Mouse (Mus musculus): ENCODE data around the gene B020031M17Rik. TPM values are rescaled to one million over a fixed set of nuclear protein-coding genes. Genes with fewer than 3 reads are reported as not detected.
"Not testable (repeated sequence)": the region's sequence is repeated elsewhere in the genome, so short reads cannot be mapped to it uniquely, and the experiment has no call there.

B020031M17Rik gene
- total and polyA plus RNA-seq, 2 experiments from 2014 or later: not detected

GRCm38 (mm10) chr13:119965302-119965952, 14.8 kb upstream of the B020031M17Rik start:
- DNase-seq (ENCODE audit: low spot score); H3K4me1 ChIP-seq (ENCODE audit: insufficient read depth, low read length); H3K4me2 ChIP-seq (ENCODE audit: low read depth, low read length, poor library complexity, severe bottlenecking); H3K27me3 ChIP-seq (ENCODE audit: insufficient read depth, low read length); H3K27ac ChIP-seq (ENCODE audit: low read depth, low read length); H3K9ac ChIP-seq (replicated peaks; ENCODE audit: low read length, poor library complexity, severe bottlenecking); H3K36me3 ChIP-seq (ENCODE audit: insufficient read depth, low read length); ATAC-seq (ENCODE audit: low FRiP score); H3K9me3 ChIP-seq (ENCODE audit: low read length); H3K4me3 ChIP-seq (ENCODE audit: low read depth, low read length): not testable (repeated sequence)
- 0% methylated on average over 14 of the region's 34 CpGs for WGBS

GRCm38 (mm10) chr13:119962856-119963255, 12.2 kb upstream of the B020031M17Rik start:
- ATAC-seq (ENCODE audit: low FRiP score); H3K27ac ChIP-seq (ENCODE audit: low read depth, low read length); H3K9ac ChIP-seq (replicated peaks; ENCODE audit: low read length, poor library complexity, severe bottlenecking); H3K4me3 ChIP-seq (ENCODE audit: low read depth, low read length); DNase-seq (ENCODE audit: low spot score); H3K27me3 ChIP-seq (ENCODE audit: insufficient read depth, low read length); H3K9me3 ChIP-seq (ENCODE audit: low read length); H3K4me1 ChIP-seq (ENCODE audit: insufficient read depth, low read length); H3K36me3 ChIP-seq (ENCODE audit: insufficient read depth, low read length); H3K4me2 ChIP-seq (ENCODE audit: low read depth, low read length, poor library complexity, severe bottlenecking): not testable (repeated sequence)
- WGBS: no CpG with 5 or more reads among the region's 5 CpGs

DNA sequence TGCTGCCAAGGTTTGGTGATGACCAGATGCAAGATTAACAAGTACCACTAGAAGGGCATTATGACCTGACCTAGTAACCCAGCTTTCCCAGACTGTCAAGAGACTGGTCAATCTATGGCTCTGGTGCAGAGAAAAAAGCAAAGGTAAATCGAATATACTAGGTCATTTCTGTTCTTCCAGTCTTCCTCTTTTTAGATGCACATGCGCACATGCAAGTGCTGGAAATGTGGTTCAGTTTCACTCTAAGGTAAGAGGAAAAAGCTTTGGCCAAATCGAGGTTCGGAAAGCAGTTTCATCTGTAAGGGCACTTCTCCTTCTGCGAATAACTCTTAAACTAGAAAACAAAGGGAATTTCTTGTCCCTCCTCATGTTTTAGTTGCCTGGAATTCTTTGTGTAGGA, 5.0 kb upstream of the B020031M17Rik start:
- not testable (repeated sequence) for H3K9ac ChIP-seq (replicated peaks; ENCODE audit: low read length, poor library complexity, severe bottlenecking); H3K4me3 ChIP-seq (ENCODE audit: low read depth, low read length); H3K27ac ChIP-seq (ENCODE audit: low read depth, low read length); DNase-seq (ENCODE audit: low spot score); ATAC-seq (ENCODE audit: low FRiP score); H3K36me3 ChIP-seq (ENCODE audit: insufficient read depth, low read length); H3K4me2 ChIP-seq (ENCODE audit: low read depth, low read length, poor library complexity, severe bottlenecking); H3K27me3 ChIP-seq (ENCODE audit: insufficient read depth, low read length); H3K4me1 ChIP-seq (ENCODE audit: insufficient read depth, low read length); H3K9me3 ChIP-seq (ENCODE audit: low read length)
- WGBS: no CpG with 5 or more reads among the region's 5 CpGs

GRCm38 (mm10) chr13:119955089-119955488, 4.5 kb upstream of the B020031M17Rik start:
- not testable (repeated sequence) for H3K27ac ChIP-seq (ENCODE audit: low read depth, low read length); DNase-seq (ENCODE audit: low spot score)
- 79% methylated on average over 2 of the region's 2 CpGs for WGBS

GRCm38 (mm10) chr13:119929172-119929571, 21.4 kb downstream of the B020031M17Rik start, which contains the start of gene Gm21761:
Gm21761 (minus strand) TSS chr13:119929272.
- no CpG with 5 or more reads among the region's 5 CpGs for WGBS
- not testable (repeated sequence) for H3K4me1 ChIP-seq (ENCODE audit: insufficient read depth, low read length); H3K4me2 ChIP-seq (ENCODE audit: low read depth, low read length, poor library complexity, severe bottlenecking); H3K9me3 ChIP-seq (ENCODE audit: low read length); H3K9ac ChIP-seq (replicated peaks; ENCODE audit: low read length, poor library complexity, severe bottlenecking); H3K27me3 ChIP-seq (ENCODE audit: insufficient read depth, low read length); H3K36me3 ChIP-seq (ENCODE audit: insufficient read depth, low read length); H3K27ac ChIP-seq (ENCODE audit: low read depth, low read length); H3K4me3 ChIP-seq (ENCODE audit: low read depth, low read length); DNase-seq (ENCODE audit: low spot score); ATAC-seq (ENCODE audit: low FRiP score)

More at GRCm38 (mm10) chr13:119955089-119955488, 4.5 kb upstream of the B020031M17Rik start:
- ATAC-seq (ENCODE audit: low FRiP score); H3K4me2 ChIP-seq (ENCODE audit: low read depth, low read length, poor library complexity, severe bottlenecking); H3K36me3 ChIP-seq (ENCODE audit: insufficient read depth, low read length); H3K27me3 ChIP-seq (ENCODE audit: insufficient read depth, low read length); H3K4me1 ChIP-seq (ENCODE audit: insufficient read depth, low read length); H3K9ac ChIP-seq (replicated peaks; ENCODE audit: low read length, poor library complexity, severe bottlenecking); H3K9me3 ChIP-seq (ENCODE audit: low read length); H3K4me3 ChIP-seq (ENCODE audit: low read depth, low read length): not testable (repeated sequence)

DNA sequence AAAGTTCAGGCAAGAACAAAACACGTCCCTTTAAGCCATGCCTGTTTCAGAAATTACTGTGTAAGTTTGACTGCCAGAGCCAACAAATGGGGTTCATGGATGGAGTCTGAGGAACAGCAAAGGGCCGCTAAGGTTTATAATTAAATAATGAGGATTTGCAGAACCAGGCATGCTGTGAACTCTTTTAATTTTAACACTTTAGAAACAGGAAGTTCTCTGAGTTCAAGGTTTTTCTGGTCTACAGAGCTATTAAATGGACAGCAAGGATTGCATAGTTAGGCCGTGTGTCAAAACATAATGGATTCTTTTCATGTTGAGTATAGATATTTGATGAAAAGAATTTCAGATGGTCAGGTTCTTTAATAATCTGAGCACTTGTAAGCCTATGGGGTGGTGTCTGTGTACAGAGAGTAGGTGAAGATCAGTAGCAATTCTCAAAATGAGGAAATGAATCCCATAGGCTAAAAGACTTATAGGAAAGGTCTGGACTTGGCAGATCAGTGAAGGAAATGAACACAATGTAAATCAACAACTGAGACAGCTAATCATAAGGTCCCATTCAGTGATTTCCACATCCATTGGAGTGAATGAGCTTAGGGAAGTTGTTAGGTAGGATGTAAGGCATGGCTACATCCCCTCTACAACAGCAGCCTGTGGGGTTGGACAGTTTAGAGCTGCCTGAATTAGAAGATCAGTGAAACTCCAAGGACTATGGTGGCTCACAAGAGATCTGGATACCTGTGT, 25.8 kb downstream of the B020031M17Rik start:
- not testable (repeated sequence) for H3K27me3 ChIP-seq (ENCODE audit: insufficient read depth, low read length); H3K9ac ChIP-seq (replicated peaks; ENCODE audit: low read length, poor library complexity, severe bottlenecking); H3K4me3 ChIP-seq (ENCODE audit: low read depth, low read length); DNase-seq (ENCODE audit: low spot score); H3K36me3 ChIP-seq (ENCODE audit: insufficient read depth, low read length); H3K27ac ChIP-seq (ENCODE audit: low read depth, low read length); ATAC-seq (ENCODE audit: low FRiP score); H3K4me2 ChIP-seq (ENCODE audit: low read depth, low read length, poor library complexity, severe bottlenecking); H3K4me1 ChIP-seq (ENCODE audit: insufficient read depth, low read length); H3K9me3 ChIP-seq (ENCODE audit: low read length)
- WGBS: 88% methylated on average over 2 of the region's 3 CpGs

DNA sequence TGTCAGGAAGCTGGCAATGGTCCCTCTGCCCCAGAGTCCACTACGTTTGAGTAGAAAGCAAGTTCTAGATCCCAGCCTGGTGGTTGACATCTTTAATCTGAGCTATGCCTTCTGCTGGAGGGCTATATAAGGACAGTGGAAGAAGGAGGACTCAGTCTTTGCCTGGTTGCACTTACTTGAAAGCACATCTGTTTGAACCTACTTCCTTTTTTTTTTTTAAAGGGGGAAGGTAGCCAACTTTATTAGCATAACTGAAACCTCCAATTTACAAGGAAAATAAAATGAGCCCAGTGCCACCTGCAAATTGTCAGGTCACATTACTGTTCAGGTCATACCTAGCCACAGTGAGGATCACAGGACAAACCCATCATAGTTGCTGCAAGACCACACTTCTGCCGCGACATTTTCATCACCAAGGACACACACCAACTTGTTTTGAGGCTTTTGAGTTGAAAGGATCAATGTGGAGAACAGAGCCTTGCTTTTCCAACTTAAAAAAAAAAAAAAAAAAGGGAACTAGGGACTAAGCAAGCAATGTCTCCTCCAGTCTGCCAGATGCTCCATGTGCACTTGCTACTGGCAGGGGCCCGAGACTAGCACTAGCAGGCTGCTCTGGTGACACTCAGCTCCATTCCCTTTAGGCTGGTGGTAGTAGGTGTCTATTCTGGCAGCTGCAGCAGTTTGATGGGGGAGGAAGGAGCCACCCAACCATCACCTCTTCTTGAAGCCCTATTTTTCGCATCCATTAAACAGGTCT, 33.5 kb downstream of the B020031M17Rik start:
- not testable (repeated sequence) for H3K9ac ChIP-seq (replicated peaks; ENCODE audit: low read length, poor library complexity, severe bottlenecking); ATAC-seq (ENCODE audit: low FRiP score); H3K4me3 ChIP-seq (ENCODE audit: low read depth, low read length); DNase-seq (ENCODE audit: low spot score); H3K36me3 ChIP-seq (ENCODE audit: insufficient read depth, low read length); H3K4me1 ChIP-seq (ENCODE audit: insufficient read depth, low read length); H3K27ac ChIP-seq (ENCODE audit: low read depth, low read length); H3K4me2 ChIP-seq (ENCODE audit: low read depth, low read length, poor library complexity, severe bottlenecking); H3K27me3 ChIP-seq (ENCODE audit: insufficient read depth, low read length); H3K9me3 ChIP-seq (ENCODE audit: low read length)
- 79% methylated on average over 4 of the region's 5 CpGs for WGBS

GRCm38 (mm10) chr13:119916449-119916848, 34.2 kb downstream of the B020031M17Rik start:
- not testable (repeated sequence) for H3K9ac ChIP-seq (replicated peaks; ENCODE audit: low read length, poor library complexity, severe bottlenecking); ATAC-seq (ENCODE audit: low FRiP score)

More at GRCm38 (mm10) chr13:119916449-119916848, 34.2 kb downstream of the B020031M17Rik start:
- H3K9me3 ChIP-seq (ENCODE audit: low read length); H3K36me3 ChIP-seq (ENCODE audit: insufficient read depth, low read length); H3K4me2 ChIP-seq (ENCODE audit: low read depth, low read length, poor library complexity, severe bottlenecking); H3K4me1 ChIP-seq (ENCODE audit: insufficient read depth, low read length); H3K27me3 ChIP-seq (ENCODE audit: insufficient read depth, low read length); H3K27ac ChIP-seq (ENCODE audit: low read depth, low read length); DNase-seq (ENCODE audit: low spot score); H3K4me3 ChIP-seq (ENCODE audit: low read depth, low read length): not testable (repeated sequence)
- WGBS: 69% methylated on average over 2 of the region's 2 CpGs
